Comparison of ENCODE assay signal across 8 mouse cellular contexts in the genomic region with DNA sequence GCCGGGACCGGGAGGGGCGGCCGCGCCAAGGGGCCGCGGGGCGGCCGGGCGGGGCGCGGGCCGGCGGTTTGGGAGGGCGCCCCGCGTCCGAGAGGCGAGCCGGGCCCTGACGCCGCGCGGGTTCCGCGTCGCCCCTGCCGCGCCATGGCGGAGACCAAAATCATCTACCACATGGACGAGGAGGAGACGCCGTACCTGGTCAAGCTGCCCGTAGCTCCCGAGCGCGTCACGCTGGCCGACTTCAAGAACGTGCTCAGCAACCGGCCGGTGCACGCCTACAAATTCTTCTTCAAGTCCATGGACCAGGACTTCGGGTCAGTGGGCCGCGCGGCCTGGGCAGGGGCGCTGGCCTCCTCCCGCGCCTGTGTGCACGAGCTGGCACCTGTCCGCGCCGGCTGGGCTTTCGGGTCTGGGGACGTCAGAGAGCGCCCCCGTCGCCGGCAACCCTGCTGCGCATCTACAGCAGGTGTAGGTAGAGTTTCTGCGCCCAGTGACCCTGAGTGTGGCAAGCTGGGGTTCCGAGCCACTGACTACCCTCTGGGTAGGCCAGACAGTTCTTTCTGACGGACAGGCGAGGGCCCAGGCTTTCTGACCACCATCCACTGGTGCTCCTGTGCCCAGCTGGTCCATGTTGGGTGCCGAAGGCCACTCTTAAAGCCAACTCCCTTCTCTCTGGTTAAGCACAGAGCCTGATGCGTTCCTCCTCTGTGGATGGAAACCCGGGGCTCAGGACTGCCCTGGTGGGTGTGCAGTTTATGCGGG. TPM values are rescaled to one million over a fixed set of nuclear protein-coding genes. Genes with fewer than 3 reads are reported as not detected.
DNase-seq lines count a peak whose midpoint lies in the region; ATAC-seq and TF ChIP-seq lines count a peak whose summit lies in the region.

No protein-coding gene starts in this region.

- ATAC-seq in heart, embryonic 14.5 days (ENCODE audit: insufficient number of reproducible peaks, insufficient read depth, low FRiP score, low read depth), result peak; percentile 33
- ATAC-seq in stomach, embryonic 16.5 days (ENCODE audit: insufficient read depth, low FRiP score), result peak; percentile 21

- no peak for TF ChIP-seq POLR2A in MEL (IDR thresholded peaks at IDR 0.05; ENCODE audit: control insufficient read depth in 1 of 2, insufficient read depth in 1 of 2, low read depth in 1 of 2, low read length in 2 of 2, poor library complexity in 1 of 2)

- DNase-seq in 3T3-L1 (ENCODE audit: low read depth, low spot score) (peak; percentile 49), MEL (ENCODE audit: low read depth, low spot score) (peak; percentile 52)
- DNase-seq in embryonic facial prominence, embryonic 10.5 days (ENCODE audit: low spot score), result peak; percentile 69
- DNase-seq in kidney, postnatal 25 days, result peak; percentile 71 to 84
- no peak for DNase-seq in right cerebral cortex, adult 2 months (ENCODE audit: low spot score in 2 of 2)

- no peak for TF ChIP-seq EP300 in MEL (IDR thresholded peaks at IDR 0.05; ENCODE audit: low read depth in 1 of 2, low read length in 2 of 2)

- peak overlapping the region; percentile 82 for H3K9ac ChIP-seq in MEL (ENCODE audit: control insufficient read depth, low read depth, low read length, poor library complexity, severe bottlenecking)
- peak overlapping the region; percentile 93 for H3K9ac ChIP-seq in heart, embryonic 14.5 days (ENCODE audit: low read length)
- peak overlapping the region; percentile 93 for H3K9ac ChIP-seq in stomach, embryonic 16.5 days (ENCODE audit: low read length)

- H3K36me3 ChIP-seq in MEL (ENCODE audit: control insufficient read depth in 1 of 2, insufficient read depth in 2 of 2, low read length in 2 of 2), result peaks cover 0 to 15% of the 10 kb centered on the region in 2 experiments; a peak in 3 of 4 replicates
- H3K36me3 ChIP-seq in embryonic facial prominence, embryonic 10.5 days (replicated peaks), result peaks cover 18% of the 10 kb centered on the region
- peaks cover 12% of the 10 kb centered on the region for H3K36me3 ChIP-seq in heart, embryonic 14.5 days (ENCODE audit: control insufficient read depth, insufficient read depth, low read length)
- H3K36me3 ChIP-seq in megakaryocyte, embryonic 14.5 days (replicated peaks; ENCODE audit: low read length), result peaks cover 6% of the 10 kb centered on the region
- no peaks in the 10 kb centered on the region; the same call in 1 of the 2 replicates for H3K36me3 ChIP-seq in stomach, embryonic 16.5 days (ENCODE audit: control insufficient read depth, insufficient read depth, low read length)

- peak overlapping the region; percentile 96 for H3K4me2 ChIP-seq in heart, embryonic 14.5 days (ENCODE audit: low read length)
- H3K4me2 ChIP-seq in stomach, embryonic 16.5 days (ENCODE audit: low read depth, low read length), result peak overlapping the region; percentile 90

- no peaks in the 10 kb centered on the region for H3K27me3 ChIP-seq in MEL (ENCODE audit: control insufficient read depth in 1 of 2, insufficient read depth in 2 of 2, low read length in 2 of 2)
- peaks cover 6% of the 10 kb centered on the region for H3K27me3 ChIP-seq in embryonic facial prominence, embryonic 10.5 days (replicated peaks; ENCODE audit: low read depth, poor library complexity, severe bottlenecking)
- no peaks in the 10 kb centered on the region for H3K27me3 ChIP-seq in heart, embryonic 14.5 days (ENCODE audit: control insufficient read depth, insufficient read depth, low read length)
- peaks cover 10% of the 10 kb centered on the region for H3K27me3 ChIP-seq in megakaryocyte, embryonic 14.5 days (replicated peaks)
- H3K27me3 ChIP-seq in stomach, embryonic 16.5 days (ENCODE audit: control insufficient read depth, insufficient read depth, low read length), result no peaks in the 10 kb centered on the region

- peaks cover 19 to 34% of the 10 kb centered on the region in 2 experiments for H3K4me1 ChIP-seq in MEL (ENCODE audit: control insufficient read depth in 1 of 2, insufficient read depth in 2 of 2, low read length in 2 of 2)
- peaks cover 33% of the 10 kb centered on the region for H3K4me1 ChIP-seq in embryonic facial prominence, embryonic 10.5 days
- H3K4me1 ChIP-seq in heart, embryonic 14.5 days (ENCODE audit: control insufficient read depth in 2 of 2, insufficient read depth in 2 of 2, low read length in 2 of 2), result peaks cover 12 to 19% of the 10 kb centered on the region in 2 experiments
- peaks cover 63% of the 10 kb centered on the region for H3K4me1 ChIP-seq in megakaryocyte, embryonic 14.5 days
- H3K4me1 ChIP-seq in stomach, embryonic 16.5 days (ENCODE audit: control insufficient read depth, insufficient read depth, low read length), result peaks cover 24% of the 10 kb centered on the region

- peak overlapping the region; percentile 75 to 98 for H3K4me3 ChIP-seq in MEL (ENCODE audit: control insufficient read depth in 1 of 2, insufficient read depth in 1 of 2, low read depth in 2 of 2, low read length in 2 of 2)
- peak overlapping the region; percentile 87 for H3K4me3 ChIP-seq in embryonic facial prominence, embryonic 10.5 days
- peak overlapping the region; percentile 82 to 95 for H3K4me3 ChIP-seq in heart, embryonic 14.5 days (ENCODE audit: control insufficient read depth in 1 of 2, insufficient read depth in 1 of 2, low read depth in 1 of 2, low read length in 2 of 2)
- peak overlapping the region; percentile 100 for H3K4me3 ChIP-seq in megakaryocyte, embryonic 14.5 days (replicated peaks)
- H3K4me3 ChIP-seq in stomach, embryonic 16.5 days (replicated peaks; ENCODE audit: low read length), result peak overlapping the region; percentile 72

- no peak for TF ChIP-seq RAD21 in MEL (IDR thresholded peaks at IDR 0.05; ENCODE audit: low read depth, low read length)

- H3K79me2 ChIP-seq in MEL (ENCODE audit: control insufficient read depth, insufficient read depth, low read length, poor library complexity), result peaks cover 47% of the 10 kb centered on the region

- TF ChIP-seq CTCF in MEL (IDR thresholded peaks at IDR 0.05 in 2 of 3, conservative IDR thresholded peaks at IDR 0.05 in 1 of 3; ENCODE audit: control insufficient read depth in 1 of 3, insufficient read depth in 1 of 3, low read depth in 2 of 3, low read length in 3 of 3, poor library complexity in 1 of 3, severe bottlenecking in 1 of 3), result peak in 1 of 3 experiments; percentile 34; a peak in 1 of 6 replicates

- H3K27ac ChIP-seq in MEL (ENCODE audit: control insufficient read depth, low read depth, low read length), result no peak overlapping the region
- H3K27ac ChIP-seq in embryonic facial prominence, embryonic 10.5 days (replicated peaks), result peak overlapping the region; percentile 83
- peak overlapping the region in 1 of 2 experiments; percentile 76; a peak in 2 of 4 replicates for H3K27ac ChIP-seq in heart, embryonic 14.5 days (replicated peaks in 1 of 2; ENCODE audit: control insufficient read depth in 1 of 2, insufficient read depth in 1 of 2, low read depth in 2 of 2, low read length in 2 of 2)
- peak overlapping the region; percentile 59 for H3K27ac ChIP-seq in stomach, embryonic 16.5 days (ENCODE audit: low read length)

- WGBS in embryonic facial prominence, embryonic 10.5 days, result 2% methylated on average over 69 of the region's 69 CpGs
- WGBS in heart, embryonic 14.5 days, result 2% methylated on average over 61 of the region's 69 CpGs
- WGBS in stomach, embryonic 16.5 days, result 2% methylated on average over 68 of the region's 69 CpGs

- H3K9me3 ChIP-seq in MEL (replicated peaks; ENCODE audit: insufficient read depth, low read length), result no peaks in the 10 kb centered on the region
- H3K9me3 ChIP-seq in embryonic facial prominence, embryonic 10.5 days, result no peaks in the 10 kb centered on the region
- H3K9me3 ChIP-seq in heart, embryonic 14.5 days (ENCODE audit: control insufficient read depth, low read length), result no peaks in the 10 kb centered on the region
- H3K9me3 ChIP-seq in megakaryocyte, embryonic 14.5 days, result no peaks in the 10 kb centered on the region
- H3K9me3 ChIP-seq in stomach, embryonic 16.5 days (replicated peaks; ENCODE audit: control insufficient read depth, low read length), result no peaks in the 10 kb centered on the region

RNA-seq across cellular contexts. Expression of a gene that starts 0.6 kb away (rescaled TPM):
- total RNA-seq in MEL (2012; rRNA removed), result 43.4 and 56.8 TPM in 2 replicates
- 10 to 100 TPM in 1 of 2 experiments, not detected in 1; 60.3 TPM for polyA plus RNA-seq in MEL (2012; ENCODE audit: insufficient read depth in 1 of 2, insufficient read length in 2 of 2, low read depth in 1 of 2, low replicate concordance in 2 of 2, missing spikeins in 1 of 2)
- polyA plus RNA-seq in embryonic facial prominence, embryonic 10.5 days (2016; fragmentation: Nextera tagmentation; extraction: Ambion mirVana), result 4.3 and 5.0 TPM in 2 replicates
- polyA plus RNA-seq in heart, embryonic 14.5 days (2014; fragmentation: Nextera tagmentation; extraction: Ambion mirVana), result 9.1 and 10.9 TPM in 2 replicates
- polyA plus RNA-seq in megakaryocyte, embryonic 14.5 days (2012; ENCODE audit: insufficient read depth, low replicate concordance), result 29.5 and 68.0 TPM in 2 replicates
- polyA plus RNA-seq in stomach, embryonic 16.5 days (2015; fragmentation: Nextera tagmentation; extraction: Ambion mirVana), result 5.0 and 5.3 TPM in 2 replicates

RNA-seq across cellular contexts. Expression of a gene that starts 8.3 kb away (rescaled TPM):
- total RNA-seq in MEL (2012; rRNA removed), result not detected in 2 replicates
- under 1 TPM in 1 of 2 experiments, not detected in 1; 0.46 TPM for polyA plus RNA-seq in MEL (2012; ENCODE audit: insufficient read depth in 1 of 2, insufficient read length in 2 of 2, low read depth in 1 of 2, low replicate concordance in 2 of 2, missing spikeins in 1 of 2)
- polyA plus RNA-seq in embryonic facial prominence, embryonic 10.5 days (2016; fragmentation: Nextera tagmentation; extraction: Ambion mirVana), result 43.6 and 43.9 TPM in 2 replicates
- 55.5 and 75.6 TPM in 2 replicates for polyA plus RNA-seq in heart, embryonic 14.5 days (2014; fragmentation: Nextera tagmentation; extraction: Ambion mirVana)
- 0.13 TPM in 1 of 2 replicates, not detected in the other for polyA plus RNA-seq in megakaryocyte, embryonic 14.5 days (2012; ENCODE audit: insufficient read depth, low replicate concordance)
- polyA plus RNA-seq in stomach, embryonic 16.5 days (2015; fragmentation: Nextera tagmentation; extraction: Ambion mirVana), result 126 and 152 TPM in 2 replicates

RNA-seq across cellular contexts. Expression of a gene that starts 15.4 kb away (rescaled TPM):
- 0.52 and 0.62 TPM in 2 replicates for total RNA-seq in MEL (2012; rRNA removed)
- 10 to 100 TPM in 1 of 2 experiments, 1 to 10 TPM in 1; 1.1 to 54.9 TPM for polyA plus RNA-seq in MEL (2012; ENCODE audit: insufficient read depth in 1 of 2, insufficient read length in 2 of 2, low read depth in 1 of 2, low replicate concordance in 2 of 2, missing spikeins in 1 of 2)
- polyA plus RNA-seq in embryonic facial prominence, embryonic 10.5 days (2016; fragmentation: Nextera tagmentation; extraction: Ambion mirVana), result 0.29 and 0.43 TPM in 2 replicates
- polyA plus RNA-seq in heart, embryonic 14.5 days (2014; fragmentation: Nextera tagmentation; extraction: Ambion mirVana), result 0.09 and 0.12 TPM in 2 replicates
- 0.22 and 1.7 TPM in 2 replicates for polyA plus RNA-seq in megakaryocyte, embryonic 14.5 days (2012; ENCODE audit: insufficient read depth, low replicate concordance)
- polyA plus RNA-seq in stomach, embryonic 16.5 days (2015; fragmentation: Nextera tagmentation; extraction: Ambion mirVana), result 0.32 and 0.35 TPM in 2 replicates

RNA-seq across cellular contexts. Expression of a gene that starts 16.7 kb away (rescaled TPM):
- total RNA-seq in MEL (2012; rRNA removed), result 153 and 166 TPM in 2 replicates
- polyA plus RNA-seq in MEL (2012; ENCODE audit: insufficient read depth in 1 of 2, insufficient read length in 2 of 2, low read depth in 1 of 2, low replicate concordance in 2 of 2, missing spikeins in 1 of 2), result 100 to 1,000 TPM in 1 of 2 experiments, not detected in 1; 203 TPM
- polyA plus RNA-seq in embryonic facial prominence, embryonic 10.5 days (2016; fragmentation: Nextera tagmentation; extraction: Ambion mirVana), result 170 and 178 TPM in 2 replicates
- polyA plus RNA-seq in heart, embryonic 14.5 days (2014; fragmentation: Nextera tagmentation; extraction: Ambion mirVana), result 112 and 118 TPM in 2 replicates
- 60.6 and 341 TPM in 2 replicates for polyA plus RNA-seq in megakaryocyte, embryonic 14.5 days (2012; ENCODE audit: insufficient read depth, low replicate concordance)
- 135 and 158 TPM in 2 replicates for polyA plus RNA-seq in stomach, embryonic 16.5 days (2015; fragmentation: Nextera tagmentation; extraction: Ambion mirVana)

RNA-seq across cellular contexts. Expression of a gene that starts 21.5 kb away (rescaled TPM):
- total RNA-seq in MEL (2012; rRNA removed), result 10.9 and 14.0 TPM in 2 replicates
- 10 to 100 TPM in 1 of 2 experiments, not detected in 1; 22.6 TPM for polyA plus RNA-seq in MEL (2012; ENCODE audit: insufficient read depth in 1 of 2, insufficient read length in 2 of 2, low read depth in 1 of 2, low replicate concordance in 2 of 2, missing spikeins in 1 of 2)
- 18.6 and 19.4 TPM in 2 replicates for polyA plus RNA-seq in embryonic facial prominence, embryonic 10.5 days (2016; fragmentation: Nextera tagmentation; extraction: Ambion mirVana)
- 10.9 and 11.0 TPM in 2 replicates for polyA plus RNA-seq in heart, embryonic 14.5 days (2014; fragmentation: Nextera tagmentation; extraction: Ambion mirVana)
- 1.5 and 3.5 TPM in 2 replicates for polyA plus RNA-seq in megakaryocyte, embryonic 14.5 days (2012; ENCODE audit: insufficient read depth, low replicate concordance)
- polyA plus RNA-seq in stomach, embryonic 16.5 days (2015; fragmentation: Nextera tagmentation; extraction: Ambion mirVana), result 19.4 and 23.0 TPM in 2 replicates

Comparison
In these comparisons a context has a peak if more than half of its experiments do, and no peak if none do; other contexts are left out.
1. DNase-seq: peak in 3T3-L1 (single experiment), MEL (single experiment), embryonic facial prominence, embryonic 10.5 days (single experiment) and kidney, postnatal 25 days (2 of 2); none in right cerebral cortex, adult 2 months (0 of 2).
2. RNA of a gene that starts 8.3 kb away (polyA plus RNA-seq): 126 to 152 TPM in stomach, embryonic 16.5 days, 55.5 to 75.6 TPM in heart, embryonic 14.5 days and 43.6 to 43.9 TPM in embryonic facial prominence, embryonic 10.5 days; 0.46 TPM in MEL and 0.13 TPM in megakaryocyte, embryonic 14.5 days; every median in the first group is over 10 times any median in the second.
3. Peak in every context shown above with its lines, with median percentiles within 50 percentile points of each other: H3K4me3 ChIP-seq and H3K9ac ChIP-seq.